Mouse (Mus musculus): ENCODE data around the gene Cep95. TPM values are rescaled to one million over a fixed set of nuclear protein-coding genes. Genes with fewer than 3 reads are reported as not detected.

The Cep95 gene
- polyA plus RNA-seq, 1 experiment from 2014 or later = 23.0 TPM

DNA sequence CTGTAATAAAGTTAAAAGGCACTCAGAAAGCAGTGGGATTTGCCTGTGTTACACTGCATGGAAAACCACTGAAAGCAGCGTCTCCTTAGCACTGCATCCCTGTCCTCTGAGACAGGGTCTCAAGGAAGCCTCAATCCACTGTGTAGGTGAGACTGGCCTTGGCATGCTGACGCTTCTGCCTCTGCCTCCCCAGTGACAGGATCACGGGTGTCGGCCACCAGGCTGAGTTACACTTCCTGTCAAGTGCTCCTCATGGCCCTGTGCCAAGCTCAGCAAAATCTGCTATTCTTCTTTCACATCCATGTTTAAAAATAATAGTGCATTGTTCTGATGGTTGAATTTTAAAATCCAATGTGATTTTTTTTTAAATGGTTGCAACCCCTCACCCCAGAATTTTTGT is 31.9 kb downstream of the Cep95 start:
- H3K9ac ChIP-seq (ENCODE audit: low read length) = no peak overlapping the region
- H3K4me3 ChIP-seq (ENCODE audit: low read depth, low read length) = no peak overlapping the region
- DNase-seq (ENCODE audit: low spot score) = no peak
- no peak overlapping the region for H3K4me2 ChIP-seq (ENCODE audit: low read depth, low read length, severe bottlenecking)
- H3K4me1 ChIP-seq (replicated peaks; ENCODE audit: control insufficient read depth, insufficient read depth, low read length) = no peaks in the 10 kb centered on the region
- no peak for ATAC-seq (replicated peaks; ENCODE audit: low FRiP score)
- peaks cover 3% of the 10 kb centered on the region for H3K36me3 ChIP-seq (ENCODE audit: control insufficient read depth, insufficient read depth, low read length)
- WGBS = 80% methylated on average over 4 of the region's 4 CpGs
- no peak overlapping the region for H3K27ac ChIP-seq (ENCODE audit: low read depth, low read length)
- no peaks in the 10 kb centered on the region for H3K27me3 ChIP-seq (ENCODE audit: control insufficient read depth, insufficient read depth, low read length)
- H3K9me3 ChIP-seq (ENCODE audit: control insufficient read depth, low read length) = no peaks in the 10 kb centered on the region

DNA sequence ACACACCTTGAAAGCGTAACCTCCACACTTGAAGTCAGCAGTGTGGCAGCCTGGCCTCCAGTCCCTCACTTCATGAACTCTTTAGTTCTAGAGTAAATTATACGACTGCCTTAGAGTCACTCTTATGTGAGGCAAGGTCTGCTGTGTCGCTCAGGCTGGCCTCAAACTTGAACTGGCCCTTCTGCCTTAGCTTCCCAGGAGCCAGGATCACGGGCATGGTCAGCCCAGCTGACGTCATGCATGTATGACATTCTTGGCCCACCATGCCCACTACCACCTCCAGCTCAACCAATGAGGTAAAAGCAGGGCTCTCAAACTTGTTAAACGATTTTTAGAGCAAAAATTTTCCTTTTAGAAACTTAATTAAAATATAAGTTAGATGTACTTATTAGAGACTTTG is 32.3 kb downstream of the Cep95 start:
- 94% methylated on average over 6 of the region's 6 CpGs for WGBS
- no peak overlapping the region for H3K4me3 ChIP-seq (ENCODE audit: low read depth, low read length)
- no peaks in the 10 kb centered on the region for H3K27me3 ChIP-seq (ENCODE audit: control insufficient read depth, insufficient read depth, low read length)
- H3K27ac ChIP-seq (ENCODE audit: low read depth, low read length) = no peak overlapping the region
- H3K4me1 ChIP-seq (replicated peaks; ENCODE audit: control insufficient read depth, insufficient read depth, low read length) = no peaks in the 10 kb centered on the region
- ATAC-seq (replicated peaks; ENCODE audit: low FRiP score) = no peak
- H3K36me3 ChIP-seq (ENCODE audit: control insufficient read depth, insufficient read depth, low read length) = peaks cover 2% of the 10 kb centered on the region
- DNase-seq (ENCODE audit: low spot score) = no peak
- no peaks in the 10 kb centered on the region for H3K9me3 ChIP-seq (ENCODE audit: control insufficient read depth, low read length)
- H3K4me2 ChIP-seq (ENCODE audit: low read depth, low read length, severe bottlenecking) = no peak overlapping the region
- H3K9ac ChIP-seq (ENCODE audit: low read length) = no peak overlapping the region

DNA sequence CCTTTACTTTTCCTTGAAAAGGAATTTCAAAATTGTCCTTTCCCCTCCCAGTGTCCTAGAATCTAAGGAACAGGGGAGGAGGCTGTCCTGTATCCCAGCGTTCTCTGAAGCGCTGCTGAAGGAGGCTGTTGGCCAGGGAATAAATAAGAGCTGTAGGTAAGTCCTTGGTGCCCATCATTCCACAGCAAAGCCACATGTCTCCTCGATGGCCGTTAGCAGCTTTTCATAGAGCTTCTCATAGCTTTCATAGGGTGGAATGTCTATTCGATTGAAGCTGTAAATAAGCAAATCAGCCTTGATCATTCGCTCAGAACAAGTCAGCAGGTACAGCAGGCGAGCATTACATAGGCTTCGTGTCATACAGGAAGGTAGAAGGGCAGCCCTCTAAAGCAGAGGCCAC is 33.4 kb downstream of the Cep95 start:
- no peaks in the 10 kb centered on the region; the same call in none of the 2 replicates for H3K36me3 ChIP-seq (ENCODE audit: control insufficient read depth, insufficient read depth, low read length)
- H3K9me3 ChIP-seq (ENCODE audit: control insufficient read depth, low read length) = no peaks in the 10 kb centered on the region
- no peak overlapping the region for H3K27ac ChIP-seq (ENCODE audit: low read depth, low read length)
- no peaks in the 10 kb centered on the region for H3K27me3 ChIP-seq (ENCODE audit: control insufficient read depth, insufficient read depth, low read length)
- no peaks in the 10 kb centered on the region for H3K4me1 ChIP-seq (replicated peaks; ENCODE audit: control insufficient read depth, insufficient read depth, low read length)
- H3K4me2 ChIP-seq (ENCODE audit: low read depth, low read length, severe bottlenecking) = no peak overlapping the region
- DNase-seq (ENCODE audit: low spot score) (no peak), ATAC-seq (replicated peaks; ENCODE audit: low FRiP score) (no peak)
- no peak overlapping the region for H3K4me3 ChIP-seq (ENCODE audit: low read depth, low read length)
- no peak overlapping the region for H3K9ac ChIP-seq (ENCODE audit: low read length)
- WGBS = 92% methylated on average over 8 of the region's 8 CpGs

DNA sequence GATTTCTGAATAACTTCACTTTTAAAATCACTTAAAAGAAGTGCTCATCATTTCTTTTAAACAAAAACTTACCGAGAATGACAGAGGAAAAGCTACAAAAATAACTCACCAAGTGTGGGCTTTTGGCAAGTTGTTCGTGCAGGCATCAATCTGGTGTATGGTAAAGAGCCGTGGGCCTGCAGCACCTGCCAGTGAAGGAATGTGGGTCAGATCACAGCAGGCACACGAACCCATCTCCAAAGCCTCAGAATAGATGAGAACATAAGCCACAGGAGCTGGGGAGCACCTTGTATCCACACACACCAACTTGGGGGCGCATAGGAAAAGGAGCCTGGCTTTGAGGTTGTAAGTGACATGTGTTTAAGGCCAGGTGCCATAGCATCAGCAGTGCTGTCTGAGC is 33.9 kb downstream of the Cep95 start:
- Histone ChIP-seq H3K4me3 (ENCODE audit: low read depth, low read length) (no peak overlapping the region), H3K9me3 (ENCODE audit: control insufficient read depth, low read length) (no peaks in the 10 kb centered on the region), H3K27me3 (ENCODE audit: control insufficient read depth, insufficient read depth, low read length) (no peaks in the 10 kb centered on the region), H3K4me2 (ENCODE audit: low read depth, low read length, severe bottlenecking) (no peak overlapping the region), H3K27ac (ENCODE audit: low read depth, low read length) (no peak overlapping the region), H3K4me1 (replicated peaks; ENCODE audit: control insufficient read depth, insufficient read depth, low read length) (no peaks in the 10 kb centered on the region), H3K36me3 (ENCODE audit: control insufficient read depth, insufficient read depth, low read length) (no peaks in the 10 kb centered on the region; the same call in none of the 2 replicates), H3K9ac (ENCODE audit: low read length) (no peak overlapping the region)
- no peak for DNase-seq (ENCODE audit: low spot score)
- 93% methylated on average over 5 of the region's 5 CpGs for WGBS
- no peak for ATAC-seq (replicated peaks; ENCODE audit: low FRiP score)

DNA sequence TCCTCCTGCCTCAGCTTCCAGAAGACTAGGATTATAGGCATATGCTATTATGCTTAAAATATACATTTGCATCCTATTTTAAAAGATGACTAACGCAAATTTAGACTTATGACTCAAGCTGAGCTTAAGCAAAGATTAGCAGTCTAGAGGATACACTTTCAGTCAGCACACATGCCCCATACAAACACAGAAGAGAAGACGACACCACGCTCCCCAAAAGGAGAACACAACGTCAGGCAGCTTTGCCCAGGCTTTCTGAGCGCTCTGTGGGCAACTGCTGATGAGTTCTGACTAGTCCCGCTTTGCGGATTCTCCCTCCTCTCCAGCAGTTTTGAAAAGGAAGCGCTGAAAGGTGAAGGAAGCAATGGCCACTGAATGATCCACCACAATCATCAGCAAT is 34.7 kb downstream of the Cep95 start:
- H3K4me1 ChIP-seq (replicated peaks; ENCODE audit: control insufficient read depth, insufficient read depth, low read length) = no peaks in the 10 kb centered on the region
- no peaks in the 10 kb centered on the region for H3K27me3 ChIP-seq (ENCODE audit: control insufficient read depth, insufficient read depth, low read length)
- H3K4me3 ChIP-seq (ENCODE audit: low read depth, low read length) = no peak overlapping the region
- ATAC-seq (replicated peaks; ENCODE audit: low FRiP score) (no peak), DNase-seq (ENCODE audit: low spot score) (no peak)
- no peak overlapping the region for H3K27ac ChIP-seq (ENCODE audit: low read depth, low read length)
- WGBS = 91% methylated on average over 8 of the region's 8 CpGs
- H3K9me3 ChIP-seq (ENCODE audit: control insufficient read depth, low read length) = no peaks in the 10 kb centered on the region
- H3K4me2 ChIP-seq (ENCODE audit: low read depth, low read length, severe bottlenecking) = no peak overlapping the region
- H3K36me3 ChIP-seq (ENCODE audit: control insufficient read depth, insufficient read depth, low read length) = no peaks in the 10 kb centered on the region; the same call in none of the 2 replicates
- no peak overlapping the region for H3K9ac ChIP-seq (ENCODE audit: low read length)

DNA sequence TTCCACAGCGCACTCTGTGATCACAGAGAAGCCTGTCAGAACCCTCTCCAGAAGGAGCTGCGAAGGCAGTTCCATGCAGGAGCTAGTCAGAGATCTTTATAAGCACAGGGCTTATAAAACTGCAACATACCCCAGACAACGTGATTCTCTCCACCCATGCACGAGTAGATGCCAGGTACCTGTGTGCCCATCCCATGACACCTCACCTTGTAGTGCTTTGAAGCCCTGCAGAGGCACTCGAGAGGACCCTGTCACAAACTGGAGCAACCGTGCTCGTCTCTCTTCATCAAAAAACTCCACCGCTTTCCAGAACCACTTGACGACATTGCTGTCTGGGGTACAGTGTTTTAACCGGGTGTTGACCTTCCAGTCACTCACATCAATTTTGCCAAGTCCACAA is 35.4 kb downstream of the Cep95 start:
- H3K4me1 ChIP-seq (replicated peaks; ENCODE audit: control insufficient read depth, insufficient read depth, low read length) = no peaks in the 10 kb centered on the region
- ATAC-seq (replicated peaks; ENCODE audit: low FRiP score) = no peak
- no peaks in the 10 kb centered on the region; the same call in none of the 2 replicates for H3K36me3 ChIP-seq (ENCODE audit: control insufficient read depth, insufficient read depth, low read length)
- WGBS = 94% methylated on average over 10 of the region's 10 CpGs
- no peak overlapping the region for H3K9ac ChIP-seq (ENCODE audit: low read length)
- H3K27ac ChIP-seq (ENCODE audit: low read depth, low read length) = no peak overlapping the region
- H3K9me3 ChIP-seq (ENCODE audit: control insufficient read depth, low read length) = no peaks in the 10 kb centered on the region
- H3K27me3 ChIP-seq (ENCODE audit: control insufficient read depth, insufficient read depth, low read length) = no peaks in the 10 kb centered on the region
- H3K4me3 ChIP-seq (ENCODE audit: low read depth, low read length) = no peak overlapping the region
- no peak for DNase-seq (ENCODE audit: low spot score)
- no peak overlapping the region for H3K4me2 ChIP-seq (ENCODE audit: low read depth, low read length, severe bottlenecking)

DNA sequence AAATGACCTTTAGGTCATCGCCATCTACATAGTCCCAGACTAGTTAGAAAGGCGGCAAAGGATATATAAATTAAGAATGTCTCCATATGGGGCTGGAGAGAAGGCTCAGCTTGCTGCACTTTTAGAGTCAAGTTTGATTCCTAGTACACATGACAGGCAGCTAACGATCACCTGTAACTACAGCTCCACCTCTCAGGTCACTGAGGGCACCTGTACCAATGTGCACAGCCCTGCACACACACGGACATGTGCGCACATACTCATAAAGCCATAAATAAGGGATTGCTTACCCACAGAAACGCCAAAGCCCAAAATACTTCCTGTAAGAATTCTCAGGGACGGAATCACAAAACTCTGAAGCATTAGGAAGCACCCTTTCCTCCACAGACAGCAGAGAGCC is 39.0 kb downstream of the Cep95 start:
- 97% methylated on average over 7 of the region's 7 CpGs for WGBS

DNA sequence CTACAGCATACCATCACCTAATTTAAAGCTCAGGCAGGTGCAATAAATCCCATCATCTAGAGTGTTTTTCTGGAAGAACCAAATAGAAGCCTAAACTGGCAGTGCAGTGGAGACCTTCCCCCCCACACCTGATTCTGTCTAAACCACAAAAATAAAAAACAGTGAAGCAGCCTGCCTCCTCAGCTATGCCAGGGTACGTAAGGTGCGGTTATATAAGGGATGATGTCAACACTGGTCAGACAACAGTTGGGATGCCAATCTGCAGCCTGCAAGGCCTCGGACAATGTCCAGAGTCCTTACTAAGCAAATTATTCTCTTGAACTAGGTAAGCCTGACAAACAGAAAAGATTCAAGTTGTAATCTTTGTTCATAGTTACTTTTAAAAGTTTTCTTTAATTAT is 53.0 kb downstream of the Cep95 start:
- H3K27me3 ChIP-seq (ENCODE audit: control insufficient read depth, insufficient read depth, low read length) = no peaks in the 10 kb centered on the region
- ATAC-seq (replicated peaks; ENCODE audit: low FRiP score) (no peak), DNase-seq (ENCODE audit: low spot score) (no peak)
- no peaks in the 10 kb centered on the region for H3K4me1 ChIP-seq (replicated peaks; ENCODE audit: control insufficient read depth, insufficient read depth, low read length)
- WGBS = 98% methylated on average over 3 of the region's 3 CpGs
- H3K4me2 ChIP-seq (ENCODE audit: low read depth, low read length, severe bottlenecking) = no peak overlapping the region
- no peaks in the 10 kb centered on the region for H3K9me3 ChIP-seq (ENCODE audit: control insufficient read depth, low read length)
- H3K4me3 ChIP-seq (ENCODE audit: low read depth, low read length) = no peak overlapping the region
- H3K27ac ChIP-seq (ENCODE audit: low read depth, low read length) = no peak overlapping the region
- no peak overlapping the region for H3K9ac ChIP-seq (ENCODE audit: low read length)
- H3K36me3 ChIP-seq (ENCODE audit: control insufficient read depth, insufficient read depth, low read length) = no peaks in the 10 kb centered on the region; the same call in 1 of the 2 replicates

More for the DNA sequence above, 39.0 kb downstream of the Cep95 start:
- Histone ChIP-seq H3K9ac (ENCODE audit: low read length) (no peak overlapping the region), H3K4me2 (ENCODE audit: low read depth, low read length, severe bottlenecking) (no peak overlapping the region), H3K36me3 (ENCODE audit: control insufficient read depth, insufficient read depth, low read length) (no peaks in the 10 kb centered on the region; the same call in 1 of the 2 replicates), H3K9me3 (ENCODE audit: control insufficient read depth, low read length) (no peaks in the 10 kb centered on the region), H3K4me3 (ENCODE audit: low read depth, low read length) (no peak overlapping the region), H3K27me3 (ENCODE audit: control insufficient read depth, insufficient read depth, low read length) (no peaks in the 10 kb centered on the region), H3K4me1 (replicated peaks; ENCODE audit: control insufficient read depth, insufficient read depth, low read length) (no peaks in the 10 kb centered on the region), H3K27ac (ENCODE audit: low read depth, low read length) (no peak overlapping the region)
- DNase-seq (ENCODE audit: low spot score) = no peak
- no peak for ATAC-seq (replicated peaks; ENCODE audit: low FRiP score)

DNA sequence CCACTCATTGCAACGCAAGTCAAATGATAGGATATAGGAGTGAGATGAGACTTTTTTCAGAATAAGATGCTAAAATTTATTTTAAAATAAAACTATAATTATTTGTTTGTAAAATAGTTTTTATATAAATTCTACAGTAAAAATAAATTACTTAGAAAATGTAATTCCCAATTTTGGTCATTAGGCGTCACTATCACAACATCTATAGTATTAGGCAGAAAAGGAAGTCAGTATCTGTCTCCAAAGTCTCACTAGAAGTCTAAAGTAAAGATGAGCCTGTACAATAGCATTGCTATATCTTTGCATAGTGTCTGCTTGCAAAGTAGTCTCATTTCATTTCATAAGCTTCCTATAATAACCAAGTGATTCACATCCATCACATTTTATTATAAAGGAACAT is 62.4 kb downstream of the Cep95 start:
- H3K36me3 ChIP-seq (ENCODE audit: control insufficient read depth, insufficient read depth, low read length) = no peaks in the 10 kb centered on the region; the same call in 1 of the 2 replicates
- no peak overlapping the region for H3K27ac ChIP-seq (ENCODE audit: low read depth, low read length)
- H3K4me2 ChIP-seq (ENCODE audit: low read depth, low read length, severe bottlenecking) = no peak overlapping the region
- ATAC-seq (replicated peaks; ENCODE audit: low FRiP score) (no peak), DNase-seq (ENCODE audit: low spot score) (no peak)
- no peaks in the 10 kb centered on the region for H3K4me1 ChIP-seq (replicated peaks; ENCODE audit: control insufficient read depth, insufficient read depth, low read length)
- H3K9ac ChIP-seq (ENCODE audit: low read length) = no peak overlapping the region
- 67% methylated on average over 2 of the region's 2 CpGs for WGBS
- H3K9me3 ChIP-seq (ENCODE audit: control insufficient read depth, low read length) = no peaks in the 10 kb centered on the region
- H3K4me3 ChIP-seq (ENCODE audit: low read depth, low read length) = no peak overlapping the region
- no peaks in the 10 kb centered on the region for H3K27me3 ChIP-seq (ENCODE audit: control insufficient read depth, insufficient read depth, low read length)

Data from forebrain, embryonic 11.5 days (tissue).